Mouse (Mus musculus): ENCODE measurements around the gene Plin4. TPM values are rescaled to one million over a fixed set of nuclear protein-coding genes. Genes with fewer than 3 reads are reported as not detected.
"Not testable (repeated sequence)": the region's sequence is repeated elsewhere in the genome, so short reads cannot be mapped to it uniquely, and the experiment has no call there.

Plin4 gene
- total RNA-seq, 2 experiments from 2014 or later: 5.0 to 7.4 TPM

DNA sequence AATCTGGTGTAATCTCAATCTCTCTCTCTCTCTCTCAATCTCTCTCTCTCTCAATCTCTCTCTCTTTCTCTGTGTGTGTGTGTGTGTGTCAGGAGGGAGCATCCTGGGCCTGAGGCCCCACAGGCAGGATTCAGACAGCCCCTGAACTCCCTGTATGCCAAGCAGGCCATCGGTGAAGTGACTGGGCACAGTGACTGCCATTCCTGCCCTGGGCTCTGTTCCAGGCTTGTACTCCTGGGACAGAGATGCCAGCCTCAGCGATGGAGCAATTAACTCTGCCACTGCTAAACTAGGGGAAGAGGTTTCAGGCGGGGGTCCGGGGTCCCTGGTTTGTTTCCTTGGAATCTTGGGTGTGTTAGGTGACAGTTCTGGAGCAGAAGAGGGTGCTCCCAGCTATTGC is 968 bp upstream of the Plin4 start:
- intact Hi-C loops (cut with DNase I): no loop called here
- Histone ChIP-seq H3K27ac (peak overlapping the region; percentile 72), H3K4me3 (no peak overlapping the region)
- DNase-seq (ENCODE audit: extremely low spot score in 1 of 2, low spot score in 2 of 2): no peak
- no peak for TF ChIP-seq CTCF (IDR thresholded peaks at IDR 0.05)

DNA sequence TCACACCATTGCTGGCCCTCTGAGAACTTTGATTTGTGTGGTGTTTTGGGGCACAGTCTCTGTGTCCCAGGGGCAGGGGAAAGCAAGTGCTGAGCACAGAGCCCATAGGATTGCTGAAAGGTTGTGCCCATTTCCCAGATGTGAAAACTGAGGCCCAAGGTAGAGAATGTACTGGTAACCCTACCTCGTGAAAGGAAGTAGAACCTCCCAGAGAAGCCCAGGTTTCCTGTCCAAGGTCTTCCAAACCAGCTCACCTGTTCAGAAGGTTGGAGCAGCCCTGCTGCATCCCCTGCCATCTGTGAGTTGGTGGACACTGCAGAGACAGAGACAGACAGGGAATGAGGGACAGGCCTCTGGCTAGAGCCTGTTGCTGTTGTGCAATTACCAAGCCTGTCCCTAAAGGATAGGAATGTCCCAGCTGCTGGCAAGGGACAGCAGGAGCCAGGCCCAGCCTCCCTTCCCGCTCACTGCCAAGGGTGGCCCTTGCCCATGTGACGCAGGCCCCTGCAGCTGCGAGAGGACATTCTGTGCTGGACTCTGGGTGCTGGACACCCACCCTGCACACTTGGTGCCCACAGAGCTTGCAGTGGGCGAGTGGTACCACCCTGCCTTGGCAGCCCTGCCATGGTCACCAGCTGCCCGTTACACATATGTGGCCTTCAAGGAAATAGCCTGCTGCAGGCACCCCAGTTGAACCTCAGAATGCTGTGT is 1.1 kb downstream of the Plin4 start:
- peak; percentile 59 to 65 for DNase-seq (ENCODE audit: extremely low spot score in 1 of 2, low spot score in 2 of 2)
- no peak for TF ChIP-seq CTCF (IDR thresholded peaks at IDR 0.05)
- Histone ChIP-seq H3K4me3 (peak overlapping the region; percentile 1; the same call in 1 of the 2 replicates), H3K27ac (peak overlapping the region; percentile 72)
- intact Hi-C loops (cut with DNase I): no loop called here

DNA sequence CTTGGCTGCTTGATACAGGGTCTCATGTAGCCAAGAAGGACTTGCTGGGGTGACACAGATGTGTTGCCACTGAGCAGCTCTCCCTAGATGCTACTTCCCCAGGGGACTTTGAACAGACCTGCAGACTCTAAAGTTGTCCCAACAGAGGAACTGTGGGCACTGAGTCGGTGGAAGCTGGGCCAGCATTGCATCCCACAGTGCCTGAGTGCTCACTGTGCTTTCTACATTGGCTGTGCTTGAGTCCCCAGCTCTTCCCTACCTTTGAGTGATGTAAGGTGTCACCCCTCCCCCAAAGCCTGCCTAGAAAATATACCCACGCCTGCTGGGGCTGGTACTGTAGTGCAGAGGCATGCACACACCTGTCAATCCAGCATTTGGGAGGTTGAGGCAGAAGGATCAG is 1.9 kb downstream of the Plin4 start:
- H3K27ac ChIP-seq: peak overlapping the region; percentile 72
- TF ChIP-seq CTCF (IDR thresholded peaks at IDR 0.05): no peak
- H3K4me3 ChIP-seq: no peak overlapping the region
- intact Hi-C loops (cut with DNase I): no loop called here
- DNase-seq (ENCODE audit: extremely low spot score in 1 of 2, low spot score in 2 of 2): no peak

DNA sequence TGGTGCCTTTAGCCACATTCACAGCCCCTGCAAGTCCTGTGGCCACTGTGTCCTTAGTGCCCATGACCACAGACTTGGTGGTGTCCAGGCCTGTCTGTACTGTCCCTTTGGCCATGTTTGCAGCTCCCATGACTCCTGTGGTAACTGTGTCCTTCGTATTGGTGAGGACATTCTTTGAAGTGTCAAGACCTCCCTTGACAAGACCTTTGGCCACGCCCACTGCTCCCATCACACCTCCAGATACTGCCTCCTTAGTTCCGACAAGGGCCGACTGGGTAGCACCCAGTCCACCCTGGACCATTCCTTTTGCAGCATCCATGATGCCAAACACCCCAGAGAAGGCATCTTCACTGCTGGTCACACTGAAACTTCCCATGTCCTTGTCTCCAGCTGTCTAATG is 2.6 kb downstream of the Plin4 start:
- no peak for DNase-seq (ENCODE audit: extremely low spot score in 1 of 2, low spot score in 2 of 2)
- no peak for TF ChIP-seq CTCF (IDR thresholded peaks at IDR 0.05)
- intact Hi-C loops (cut with DNase I): no loop called here

DNA sequence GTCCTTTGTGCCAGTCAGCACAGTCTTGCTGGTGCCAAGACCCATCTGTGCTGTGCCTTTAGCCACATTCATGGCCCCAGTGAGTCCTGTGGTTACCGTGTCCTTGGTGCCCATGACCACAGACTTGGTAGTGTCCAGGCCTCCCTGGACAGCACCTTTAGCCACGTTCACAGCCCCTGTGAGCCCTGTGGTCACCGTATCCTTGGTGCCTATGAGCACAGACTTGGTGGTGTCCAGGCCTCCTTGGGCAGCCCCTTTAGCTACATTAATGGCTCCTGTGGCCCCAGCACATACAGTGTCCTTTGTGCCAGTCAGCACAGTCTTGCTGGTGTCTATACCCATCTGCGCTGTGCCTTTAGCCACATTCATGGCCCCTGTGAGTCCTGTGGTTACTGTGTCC is 3.2 kb downstream of the Plin4 start:
- intact Hi-C loops (cut with DNase I); DNase-seq (ENCODE audit: extremely low spot score in 1 of 2, low spot score in 2 of 2); H3K4me3 ChIP-seq; H3K27ac ChIP-seq: not testable (repeated sequence)

More for the DNA sequence above, 2.6 kb downstream of the Plin4 start:
- no peak overlapping the region for H3K4me3 ChIP-seq
- H3K27ac ChIP-seq: no peak overlapping the region; the same call in 1 of the 2 replicates

DNA sequence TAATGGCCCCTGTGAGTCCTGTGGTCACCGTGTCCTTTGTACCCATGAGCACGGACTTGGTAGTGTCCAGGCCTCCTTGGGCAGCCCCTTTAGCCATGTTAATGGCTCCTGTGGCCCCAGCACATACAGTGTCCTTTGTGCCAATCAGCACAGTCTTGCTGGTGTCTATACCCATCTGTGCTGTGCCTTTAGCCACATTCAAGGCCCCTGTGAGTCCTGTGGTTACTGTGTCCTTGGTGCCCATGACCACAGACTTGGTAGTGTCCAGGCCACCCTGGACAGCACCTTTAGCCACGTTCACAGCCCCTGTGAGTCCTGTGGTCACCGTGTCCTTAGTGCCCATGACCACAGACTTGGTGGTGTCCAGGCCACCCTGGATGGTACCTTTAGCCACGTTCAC is 4.8 kb downstream of the Plin4 start:
- DNase-seq (ENCODE audit: extremely low spot score in 1 of 2, low spot score in 2 of 2); H3K4me3 ChIP-seq; H3K27ac ChIP-seq; intact Hi-C loops (cut with DNase I): not testable (repeated sequence)

DNA sequence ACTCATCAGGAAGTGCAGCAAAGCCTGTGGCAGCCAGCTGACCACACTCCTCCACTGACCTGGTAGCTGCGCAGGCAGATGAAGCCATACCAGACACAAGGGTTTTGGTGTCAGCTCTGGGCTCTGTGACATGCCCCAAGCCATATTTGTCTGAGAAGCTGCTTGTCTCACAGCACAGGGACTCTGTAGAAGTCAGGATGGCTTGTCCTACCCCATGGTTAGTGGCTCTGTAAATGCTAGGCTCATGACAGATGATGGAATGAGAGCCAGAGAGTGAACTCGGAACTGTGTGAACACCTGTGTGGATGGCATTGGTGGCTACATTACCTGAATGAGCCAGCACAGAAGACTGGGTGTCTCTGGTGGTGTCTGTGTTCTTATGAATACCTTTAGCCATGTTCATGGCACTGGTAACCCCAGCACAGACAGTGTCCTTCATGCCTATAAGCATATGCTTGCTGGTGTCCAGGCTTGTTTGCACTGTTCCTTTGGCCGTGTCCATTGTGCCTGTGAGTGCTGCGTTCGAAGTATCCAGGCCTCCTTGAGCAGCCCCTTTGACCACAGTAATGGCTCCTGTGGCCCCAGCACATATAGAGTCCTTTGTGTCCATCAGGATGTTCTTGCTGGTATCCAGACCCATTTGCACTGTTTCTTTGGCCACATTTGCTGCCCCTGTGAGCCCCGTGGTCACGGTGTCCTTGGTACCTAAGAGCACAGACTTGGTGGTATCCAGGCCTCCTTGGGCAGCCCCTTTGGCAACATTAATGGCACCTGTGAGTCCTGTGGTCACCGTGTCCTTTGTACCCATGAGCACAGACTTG is 5.9 kb downstream of the Plin4 start:
- intact Hi-C loops (cut with DNase I): no loop called here
- DNase-seq (ENCODE audit: extremely low spot score in 1 of 2, low spot score in 2 of 2): no peak
- no peak overlapping the region for H3K4me3 ChIP-seq
- no peak overlapping the region for H3K27ac ChIP-seq
- no peak for TF ChIP-seq CTCF (IDR thresholded peaks at IDR 0.05)

DNA sequence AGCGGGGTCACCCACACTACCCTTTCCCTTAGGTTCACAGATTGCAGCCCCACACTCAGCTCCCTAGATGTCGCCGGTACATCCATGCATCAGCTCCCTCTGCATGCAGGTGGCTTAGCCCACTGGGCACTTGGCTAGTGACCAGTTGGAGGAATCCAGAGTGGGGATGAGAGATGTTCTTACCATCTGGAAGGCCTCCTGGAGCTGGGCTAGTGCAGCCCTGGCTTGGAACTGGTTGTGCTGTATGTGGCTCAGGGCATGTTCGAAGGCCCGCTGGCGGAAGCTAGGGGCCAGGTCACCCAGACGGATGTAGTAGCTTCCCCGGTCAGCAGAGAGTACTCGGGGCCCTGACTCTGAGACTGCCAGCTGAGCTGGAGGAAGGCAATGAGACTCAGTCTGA is 6.7 kb downstream of the Plin4 start:
- intact Hi-C loops (cut with DNase I): no loop called here
- DNase-seq (ENCODE audit: extremely low spot score in 1 of 2, low spot score in 2 of 2): no peak
- H3K4me3 ChIP-seq: no peak overlapping the region
- no peak for TF ChIP-seq CTCF (IDR thresholded peaks at IDR 0.05)
- no peak overlapping the region for H3K27ac ChIP-seq

DNA sequence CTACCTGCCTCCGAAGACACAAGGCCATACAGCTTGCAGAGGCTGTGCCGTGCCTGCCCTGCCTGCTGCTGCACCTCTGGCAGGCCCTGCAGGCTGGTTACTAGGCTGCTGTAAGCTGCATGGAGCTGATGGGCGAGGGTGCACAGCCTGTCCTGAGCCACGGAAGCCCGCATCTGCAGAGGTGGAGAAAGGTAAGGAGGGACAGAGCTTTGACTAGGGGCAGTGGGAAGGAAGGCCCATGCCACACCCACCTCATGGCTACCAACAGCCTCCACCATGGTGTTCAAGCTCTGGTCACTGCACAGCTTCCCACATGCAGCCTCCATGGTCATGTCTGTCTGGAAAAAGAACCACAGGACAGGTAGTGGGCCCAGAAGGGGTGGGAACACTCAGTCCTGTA is 7.4 kb downstream of the Plin4 start:
- Histone ChIP-seq H3K27ac (no peak overlapping the region), H3K4me3 (no peak overlapping the region)
- DNase-seq (ENCODE audit: extremely low spot score in 1 of 2, low spot score in 2 of 2): no peak
- TF ChIP-seq CTCF (IDR thresholded peaks at IDR 0.05): no peak
- intact Hi-C loops (cut with DNase I): no loop called here

DNA sequence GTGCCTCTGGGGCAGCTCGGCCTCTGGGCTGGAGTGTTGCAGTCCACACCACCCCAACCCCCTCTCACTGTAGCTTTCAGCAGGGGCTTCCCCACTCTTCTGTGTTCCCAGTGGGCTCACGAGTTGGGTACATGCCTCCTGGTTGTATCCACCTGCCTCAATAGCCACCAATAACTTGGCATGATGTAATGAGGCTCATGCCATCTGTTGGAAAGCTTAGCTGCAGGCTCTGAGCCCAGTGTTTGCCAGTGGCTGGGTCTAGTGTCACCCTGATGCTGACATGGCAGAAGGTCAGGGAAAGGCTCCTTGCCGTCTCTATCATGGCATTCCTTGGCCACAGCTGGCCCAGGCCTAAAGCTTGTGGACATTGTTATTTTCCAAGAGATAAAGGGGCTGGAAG is 8.8 kb downstream of the Plin4 start:
- TF ChIP-seq CTCF (IDR thresholded peaks at IDR 0.05): no peak
- no peak overlapping the region for H3K27ac ChIP-seq
- no peak for DNase-seq (ENCODE audit: extremely low spot score in 1 of 2, low spot score in 2 of 2)
- no peak overlapping the region for H3K4me3 ChIP-seq
- intact Hi-C loops (cut with DNase I): no loop called here

DNA sequence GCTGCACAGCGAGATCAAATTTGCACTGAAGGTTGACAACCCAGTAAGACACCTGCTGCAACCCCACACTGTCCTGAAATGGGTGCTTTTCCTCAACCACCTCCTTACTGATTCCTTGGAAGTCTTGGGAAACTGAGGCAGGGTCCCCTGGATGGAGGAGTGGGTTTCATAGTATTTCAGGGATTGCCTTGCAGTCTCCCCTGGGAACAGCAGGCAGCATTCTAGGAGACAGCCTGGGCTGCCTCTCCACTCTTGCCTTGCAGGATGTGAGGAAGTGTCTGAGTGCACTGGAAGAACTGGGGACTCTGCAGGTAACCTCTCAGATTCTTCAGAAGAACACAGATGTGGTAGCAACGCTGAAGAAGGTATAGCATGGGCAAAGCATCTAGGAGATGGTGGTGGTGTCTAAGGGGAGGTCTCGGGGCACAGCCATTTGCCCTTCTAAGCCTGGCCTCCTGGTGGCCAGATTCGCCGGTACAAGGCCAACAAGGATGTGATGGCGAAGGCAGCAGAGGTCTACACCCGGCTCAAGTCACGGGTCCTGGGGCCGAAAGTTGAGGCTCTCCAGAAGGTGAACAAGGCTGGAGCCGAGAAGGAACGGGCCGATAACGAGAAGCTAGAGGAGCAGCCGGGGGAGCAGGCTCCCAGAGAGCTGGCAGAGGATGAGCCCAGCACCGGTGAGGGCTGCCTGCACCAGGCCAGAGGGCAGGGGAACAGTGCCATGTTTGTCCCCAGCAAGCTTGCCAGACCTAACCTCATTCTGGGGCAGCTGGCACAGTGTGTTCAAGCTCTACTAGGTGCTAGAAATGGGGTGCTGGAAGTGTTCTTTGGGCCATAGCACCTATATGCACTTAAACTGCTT is 10.7 kb downstream of the Plin4 start:
- H3K27ac ChIP-seq: no peak overlapping the region
- intact Hi-C loops (cut with DNase I): no loop called here
- no peak overlapping the region for H3K4me3 ChIP-seq
- DNase-seq (ENCODE audit: extremely low spot score in 1 of 2, low spot score in 2 of 2): no peak
- no peak; the same call in 1 of the 2 replicates for TF ChIP-seq CTCF (IDR thresholded peaks at IDR 0.05)

DNA sequence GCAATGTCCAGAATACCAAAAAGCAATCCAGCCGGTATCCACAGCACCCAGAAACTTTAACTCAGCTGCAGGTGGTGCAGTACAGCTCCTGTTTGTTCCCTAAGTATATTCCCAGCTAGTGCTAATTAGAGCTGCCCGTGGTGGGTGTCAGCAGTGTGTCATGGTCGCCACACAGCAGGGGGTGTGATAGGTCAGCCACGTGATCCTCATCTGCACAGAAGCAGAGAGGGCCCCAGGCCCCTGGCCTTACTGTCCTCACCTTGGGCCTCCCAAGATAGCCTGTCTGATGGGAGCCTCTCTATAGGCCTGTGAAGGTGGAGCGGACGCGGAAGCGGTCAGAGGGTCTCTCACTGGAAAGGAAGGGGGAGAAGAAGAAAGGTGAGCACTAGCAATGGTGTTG is 11.4 kb downstream of the Plin4 start:
- H3K27ac ChIP-seq: no peak overlapping the region
- no peak for TF ChIP-seq CTCF (IDR thresholded peaks at IDR 0.05)
- no peak for DNase-seq (ENCODE audit: extremely low spot score in 1 of 2, low spot score in 2 of 2)
- intact Hi-C loops (cut with DNase I): no loop called here
- H3K4me3 ChIP-seq: no peak overlapping the region
